Mouse (Mus musculus): ENCODE results near the gene Zfp354a.
"Not testable (repeated sequence)": the region's sequence is repeated elsewhere in the genome, so short reads cannot be mapped to it uniquely, and the experiment has no call there.

The Zfp354a gene

GRCm38 (mm10) chr11:51059151-51059571, at the start of gene Zfp354a:
TSS of gene Zfp354a (plus strand) at chr11:51059257.
- DNase-seq (ENCODE audit: low read depth), result no peak

- no peak for DNase-seq (ENCODE audit: low read depth)
These were observed 47.2 kb upstream of the Zfp354a start for GRCm38 (mm10) chr11:51011821-51012220.

GRCm38 (mm10) chr11:51013936-51014335, 45.1 kb upstream of the Zfp354a start, which contains the start of gene Olfr54:
TSS of gene Olfr54 (plus strand) at chr11:51014236.
- no peak for DNase-seq (ENCODE audit: low read depth)

- DNase-seq (ENCODE audit: low read depth), result no peak
These were observed 42.7 kb upstream of the Zfp354a start for GRCm38 (mm10) chr11:51016341-51016740.

GRCm38 (mm10) chr11:51026811-51027210, 32.2 kb upstream of the Zfp354a start:
- DNase-seq (ENCODE audit: low read depth), result not testable (repeated sequence)

- not testable (repeated sequence) for DNase-seq (ENCODE audit: low read depth)
These were observed 29.7 kb upstream of the Zfp354a start for GRCm38 (mm10) chr11:51029381-51029780.

GRCm38 (mm10) chr11:51030225-51030624, 28.8 kb upstream of the Zfp354a start:
- DNase-seq (ENCODE audit: low read depth), result no peak

GRCm38 (mm10) chr11:51032851-51033250, 26.2 kb upstream of the Zfp354a start:
- peak; percentile 54 for DNase-seq (ENCODE audit: low read depth)

GRCm38 (mm10) chr11:51034141-51034540, 24.9 kb upstream of the Zfp354a start:
- DNase-seq (ENCODE audit: low read depth), result not testable (repeated sequence)

- no peak for DNase-seq (ENCODE audit: low read depth)
These were observed 23.1 kb upstream of the Zfp354a start for GRCm38 (mm10) chr11:51035951-51036350.

- not testable (repeated sequence) for DNase-seq (ENCODE audit: low read depth)
These were observed 14.3 kb upstream of the Zfp354a start for GRCm38 (mm10) chr11:51044776-51045175.

GRCm38 (mm10) chr11:51047809-51048208, 11.2 kb upstream of the Zfp354a start, which contains the start of gene Olfr1375:
TSS of gene Olfr1375 (plus strand) at chr11:51048109.
- DNase-seq (ENCODE audit: low read depth), result not testable (repeated sequence)

GRCm38 (mm10) chr11:51051678-51052077, 7.4 kb upstream of the Zfp354a start:
- no peak for DNase-seq (ENCODE audit: low read depth)

- no peak for DNase-seq (ENCODE audit: low read depth)
These were observed 5.8 kb upstream of the Zfp354a start for GRCm38 (mm10) chr11:51053230-51053629.

GRCm38 (mm10) chr11:51059640-51060039, 583 bp downstream of the Zfp354a start:
- DNase-seq (ENCODE audit: low read depth), result no peak

GRCm38 (mm10) chr11:51060981-51061380, 1.9 kb downstream of the Zfp354a start:
- no peak for DNase-seq (ENCODE audit: low read depth)

GRCm38 (mm10) chr11:51063276-51063675, 4.2 kb downstream of the Zfp354a start:
- no peak for DNase-seq (ENCODE audit: low read depth)

GRCm38 (mm10) chr11:51063841-51064240, 4.8 kb downstream of the Zfp354a start:
- no peak for DNase-seq (ENCODE audit: low read depth)

GRCm38 (mm10) chr11:51084527-51084926, 25.5 kb downstream of the Zfp354a start:
- DNase-seq (ENCODE audit: low read depth), result no peak

GRCm38 (mm10) chr11:51085269-51085668, 26.2 kb downstream of the Zfp354a start:
- DNase-seq (ENCODE audit: low read depth), result no peak

GRCm38 (mm10) chr11:51107261-51107660, 48.2 kb downstream of the Zfp354a start:
- no peak for DNase-seq (ENCODE audit: low read depth)

GRCm38 (mm10) chr11:51110621-51111020, 51.6 kb downstream of the Zfp354a start:
- no peak for DNase-seq (ENCODE audit: low read depth)

Measured in induced T-regulatory cell, adult 2 months (primary cell).